Mouse (Mus musculus): ENCODE results near the gene Apba1.
A peak's percentile ranks its signal among the peaks of the same experiment; 100 is the strongest.

The Apba1 gene

GRCm38 (mm10) chr19:23971391-23971790 is 212.7 kb downstream of the Apba1 start:
- DNase-seq (ENCODE audit: low read depth, low spot score) = no peak

- peak; percentile 19 for DNase-seq (ENCODE audit: low read depth, low spot score)
These were observed 214.4 kb downstream of the Apba1 start for GRCm38 (mm10) chr19:23972881-23973649.

DNA sequence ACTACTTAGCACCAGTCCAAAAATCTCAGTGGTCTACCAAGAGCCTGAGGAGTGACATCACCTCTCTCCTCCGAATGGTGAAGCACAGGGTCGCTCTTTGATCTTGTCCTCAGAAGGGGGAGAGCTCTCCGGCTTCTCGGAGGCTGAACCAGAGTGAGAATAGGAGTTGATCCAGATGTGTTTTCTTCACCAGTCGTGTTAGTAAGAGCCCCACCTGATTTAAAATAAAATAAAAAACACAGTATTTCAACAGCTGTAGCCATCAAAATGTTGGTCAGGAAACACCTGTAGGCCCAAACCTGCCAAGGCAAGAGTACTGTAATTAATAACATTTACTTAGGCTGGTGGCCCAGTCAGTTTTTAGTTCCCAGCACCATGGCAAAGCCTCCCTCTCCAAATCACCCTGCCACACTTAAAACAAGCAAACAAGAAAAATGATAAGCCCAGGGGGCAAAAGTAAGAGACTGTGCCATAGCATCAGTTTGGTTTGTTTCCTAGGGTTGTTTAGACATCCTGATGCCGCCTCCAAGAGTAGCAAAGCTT is 219.3 kb downstream of the Apba1 start:
- DNase-seq (ENCODE audit: low read depth, low spot score) = no peak

DNA sequence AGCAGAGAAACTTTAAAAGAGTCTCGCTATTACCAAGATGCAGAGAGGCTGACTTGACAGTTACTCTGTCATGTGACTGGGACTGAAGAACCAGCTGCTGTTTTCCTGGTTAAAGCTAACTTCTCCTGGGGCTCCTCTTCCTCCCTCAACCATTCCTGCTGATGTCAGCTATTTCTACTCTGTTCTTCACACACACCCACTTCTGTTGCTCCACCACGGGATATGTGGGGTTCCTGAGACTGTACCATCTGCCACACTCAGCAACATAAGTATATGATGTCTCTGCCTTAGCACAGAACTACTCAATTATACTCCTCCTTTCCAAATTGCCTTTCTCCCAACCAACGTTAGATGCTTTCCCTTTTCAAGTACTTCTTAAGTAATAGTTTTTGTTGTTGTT is 221.9 kb downstream of the Apba1 start:
- DNase-seq (ENCODE audit: low read depth, low spot score) = no peak

GRCm38 (mm10) chr19:23984186-23984585 is 225.5 kb downstream of the Apba1 start:
- DNase-seq (ENCODE audit: low read depth, low spot score) = no peak

DNA sequence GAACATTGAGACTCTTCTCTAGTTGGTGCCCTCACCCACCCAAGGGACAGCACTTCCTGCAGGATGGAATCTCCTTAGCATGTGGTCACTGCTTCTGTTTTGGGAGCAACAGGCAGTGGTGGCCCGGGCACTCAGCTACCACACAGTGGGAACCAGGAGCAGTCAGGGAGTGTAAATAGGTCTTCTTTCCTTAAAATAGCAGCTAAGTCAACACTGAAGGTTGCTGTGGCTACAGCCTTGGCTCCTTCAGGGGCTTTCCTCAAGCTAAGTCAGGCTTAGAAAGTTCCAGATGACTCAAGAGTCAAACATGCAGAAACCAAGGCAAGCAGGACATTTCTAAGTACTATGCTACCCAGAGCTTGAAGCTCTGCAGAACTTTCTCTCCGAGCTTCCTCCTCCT is 228.6 kb downstream of the Apba1 start:
- no peak for DNase-seq (ENCODE audit: low read depth, low spot score)

GRCm38 (mm10) chr19:23988166-23988565 is 229.5 kb downstream of the Apba1 start:
- no peak for DNase-seq (ENCODE audit: low read depth, low spot score)

DNA sequence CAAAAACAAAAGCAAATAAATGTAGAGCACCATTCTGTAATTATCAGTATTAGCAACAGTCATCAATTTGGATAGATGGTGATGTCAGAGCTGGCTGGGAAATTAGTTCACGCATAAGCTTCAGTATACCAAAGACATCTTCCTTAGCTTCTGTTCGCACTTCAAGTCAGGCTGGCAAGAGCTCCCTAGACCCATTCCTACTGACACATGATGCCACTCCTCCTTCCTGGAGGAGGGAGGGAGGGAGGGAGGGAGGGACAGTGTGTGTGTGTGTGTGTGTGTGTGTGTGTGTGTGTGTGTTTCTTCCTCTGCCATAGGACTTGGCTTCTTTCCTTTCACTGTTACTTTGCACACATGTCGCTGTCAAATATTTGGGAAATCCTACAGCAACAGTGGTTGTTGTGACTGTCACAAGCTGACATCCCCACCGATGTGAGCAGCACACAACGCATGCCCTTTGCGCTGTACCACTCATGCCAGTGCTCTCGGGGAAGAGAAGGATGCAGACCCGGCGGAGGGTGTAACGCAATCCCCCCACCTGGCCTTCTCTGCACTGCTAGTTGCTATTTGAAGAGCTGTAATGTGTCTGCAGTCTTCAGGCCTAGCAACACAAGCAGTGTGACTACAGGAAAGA is 237.2 kb downstream of the Apba1 start:
- no peak for DNase-seq (ENCODE audit: low read depth, low spot score)

All from R1 (cell line).